Mouse (Mus musculus) forebrain, postnatal 0 days (tissue): ENCODE data around the gene Cyp4f18. TPM values are rescaled to one million over a fixed set of nuclear protein-coding genes. Genes with fewer than 3 reads are reported as not detected.
"Not testable (repeated sequence)": the region's sequence is repeated elsewhere in the genome, so short reads cannot be mapped to it uniquely, and the experiment has no call there.

Experiments used
- ATAC-seq: fragments of 200-750 bp; cut with Nextera tagmentation; 2 replicates; pipeline ENCODE4 v1.8.0; 2017; ENCODE audit warnings: mild to moderate bottlenecking, moderate library complexity
- DNase-seq: peaks from one replicate; pipeline ENCODE4 v3.0.0-alpha.2; 2015
- H3K27ac ChIP-seq: fragments of 300-500 bp; sonication (generic); 2 replicates; pipeline ENCODE4 v1.5.1; 2014; ENCODE audit warnings: low read depth, mild to moderate bottlenecking, antibody characterized with exemption, low read length, moderate library complexity, mixed read lengths
- H3K27me3 ChIP-seq: fragments of 300-500 bp; sonication (generic); 2 replicates; pipeline ENCODE4 v1.6.1; 2014; ENCODE audit warnings: mild to moderate bottlenecking, low read length, mixed read lengths; ENCODE audit not compliant: insufficient read depth
- H3K36me3 ChIP-seq: fragments of 300-500 bp; sonication (generic); 2 replicates; pipeline ENCODE4 v1.6.1; 2014; ENCODE audit warnings: mild to moderate bottlenecking, moderate library complexity; ENCODE audit not compliant: insufficient read depth
- H3K4me1 ChIP-seq: fragments of 300-500 bp; sonication (generic); 2 replicates; pipeline ENCODE4 v1.6.1; 2014; ENCODE audit warnings: antibody characterized with exemption; ENCODE audit not compliant: insufficient read depth
- H3K4me2 ChIP-seq: fragments of 300-500 bp; sonication (generic); 2 replicates; pipeline ENCODE4 v1.6.1; 2014; ENCODE audit warnings: low read depth, mild to moderate bottlenecking, moderate library complexity
- H3K4me3 ChIP-seq: fragments of 300-500 bp; sonication (generic); 2 replicates; pipeline ENCODE4 v1.5.1; 2014; ENCODE audit warnings: low read depth, low read length, mixed read lengths
- H3K9ac ChIP-seq: fragments of 300-500 bp; sonication (generic); 2 replicates; pipeline ENCODE4 v1.6.1; 2014; ENCODE audit warnings: mild to moderate bottlenecking
- H3K9me3 ChIP-seq: fragments of 300-500 bp; sonication (generic); 2 replicates; pipeline ENCODE4 v1.6.1; 2016; ENCODE audit warnings: low read length
- CTCF ChIP-seq: sonication (generic); IDR thresholded peaks from 2 replicates; pipeline ENCODE4 v1.5.1; 2016; ENCODE audit warnings: antibody characterized with exemption, control low read depth, low read depth
- WGBS: fragments of 180-500 bp; shearing (Covaris S2); extraction: QIAGEN DNeasy Blood & Tissue Kit; methylation state at CpG from one replicate; pipeline ENCODE4 v1.1.7; 2014; 5-methylcytosine and 5-hydroxymethylcytosine counted together
- polyA plus RNA-seq: library from polyadenylated mRNA; unstranded; fragments of >200 nt; fragmentation: Nextera tagmentation; extraction: Ambion mirVana; gene quantifications from 2 replicates; pipeline ENCODE4 v1.2.1, GENCODE M21; 2015
- total RNA-seq: library from RNA; depleted of rRNA; stranded (reverse); fragments of >200 nt; gene quantifications from 2 replicates; pipeline ENCODE4 v1.2.3, GENCODE M21; 2014

The Cyp4f18 gene
- total and polyA plus RNA-seq, 2 experiments from 2014 or later: 0.44 TPM; not detected in 1

GRCm38 (mm10) chr8:71961796-71962195 is 47.6 kb downstream of the Cyp4f18 start:
- no peak for ATAC-seq
- 94% methylated on average over 5 of the region's 5 CpGs for WGBS
- no peak overlapping the region for H3K4me3 ChIP-seq
- H3K27ac ChIP-seq: no peak overlapping the region
- peaks cover 19% of the 10 kb centered on the region for H3K36me3 ChIP-seq
- H3K9me3 ChIP-seq: no peaks in the 10 kb centered on the region
- no peak for TF ChIP-seq CTCF
- no peak overlapping the region for H3K9ac ChIP-seq
- H3K4me2 ChIP-seq: no peak overlapping the region
- H3K27me3 ChIP-seq: no peaks in the 10 kb centered on the region
- DNase-seq: no peak
- H3K4me1 ChIP-seq: no peaks in the 10 kb centered on the region

GRCm38 (mm10) chr8:71960483-71960882 is 48.9 kb downstream of the Cyp4f18 start:
- no peak for ATAC-seq
- no peak for TF ChIP-seq CTCF
- no peak overlapping the region for H3K9ac ChIP-seq

GRCm38 (mm10) chr8:71954666-71955065 is 54.8 kb downstream of the Cyp4f18 start:
- DNase-seq (no peak), ATAC-seq (no peak)
- Histone ChIP-seq H3K9ac (no peak overlapping the region), H3K4me1 (peaks cover 5% of the 10 kb centered on the region), H3K9me3 (peaks cover 4% of the 10 kb centered on the region; the same call in 1 of the 2 replicates), H3K27ac (no peak overlapping the region), H3K4me3 (no peak overlapping the region), H3K36me3 (no peaks in the 10 kb centered on the region), H3K4me2 (no peak overlapping the region), H3K27me3 (no peaks in the 10 kb centered on the region)
- WGBS: 97% methylated on average over 9 of the region's 9 CpGs
- no peak for TF ChIP-seq CTCF

More at GRCm38 (mm10) chr8:71960483-71960882, 48.9 kb downstream of the Cyp4f18 start:
- no peaks in the 10 kb centered on the region for H3K27me3 ChIP-seq
- no peak overlapping the region for H3K4me2 ChIP-seq
- no peak overlapping the region for H3K4me3 ChIP-seq
- no peaks in the 10 kb centered on the region for H3K4me1 ChIP-seq
- no peaks in the 10 kb centered on the region for H3K9me3 ChIP-seq
- peaks cover 9% of the 10 kb centered on the region; the same call in 1 of the 2 replicates for H3K36me3 ChIP-seq
- DNase-seq: no peak
- no peak overlapping the region for H3K27ac ChIP-seq

DNA sequence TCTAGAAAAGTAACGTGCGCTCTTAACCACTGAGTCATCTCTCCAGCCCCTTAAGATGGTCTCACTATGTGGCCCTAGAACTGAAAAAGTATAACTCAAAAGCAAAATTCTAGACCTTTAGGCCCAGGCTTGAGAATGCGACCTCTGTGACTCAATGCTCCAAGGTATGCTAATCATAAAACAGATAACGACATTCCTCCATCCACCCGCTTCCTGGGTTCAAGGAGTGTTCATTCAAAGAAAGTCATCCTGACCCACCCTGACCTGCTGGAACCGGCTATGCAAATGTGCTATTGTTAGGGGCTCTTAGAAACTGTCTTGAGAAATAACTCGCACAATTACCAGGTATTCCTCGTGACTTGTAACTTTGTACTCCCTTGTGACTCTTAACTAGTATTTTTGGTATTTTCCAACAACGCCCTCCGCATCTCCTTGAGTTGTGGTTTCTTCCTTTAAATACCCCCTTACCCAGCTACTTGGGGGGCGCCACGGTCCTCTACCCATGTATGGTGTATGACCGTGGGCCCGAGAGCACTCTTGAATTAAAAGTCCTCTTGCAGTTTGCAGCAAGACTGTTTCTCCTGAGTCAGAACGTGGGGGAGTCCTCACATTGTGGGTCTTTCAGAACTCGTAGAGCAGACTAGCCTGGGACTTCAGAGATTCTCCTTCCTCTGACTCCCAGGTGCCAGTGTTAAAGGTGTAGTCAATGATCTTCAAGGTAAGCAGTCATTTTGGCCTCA is 56.3 kb downstream of the Cyp4f18 start:
- H3K4me2 ChIP-seq, ATAC-seq, H3K4me1 ChIP-seq, H3K27ac ChIP-seq, H3K9me3 ChIP-seq, DNase-seq, H3K9ac ChIP-seq, H3K4me3 ChIP-seq, H3K36me3 ChIP-seq, H3K27me3 ChIP-seq: not testable (repeated sequence)
- WGBS: 98% methylated on average over 16 of the region's 16 CpGs

DNA sequence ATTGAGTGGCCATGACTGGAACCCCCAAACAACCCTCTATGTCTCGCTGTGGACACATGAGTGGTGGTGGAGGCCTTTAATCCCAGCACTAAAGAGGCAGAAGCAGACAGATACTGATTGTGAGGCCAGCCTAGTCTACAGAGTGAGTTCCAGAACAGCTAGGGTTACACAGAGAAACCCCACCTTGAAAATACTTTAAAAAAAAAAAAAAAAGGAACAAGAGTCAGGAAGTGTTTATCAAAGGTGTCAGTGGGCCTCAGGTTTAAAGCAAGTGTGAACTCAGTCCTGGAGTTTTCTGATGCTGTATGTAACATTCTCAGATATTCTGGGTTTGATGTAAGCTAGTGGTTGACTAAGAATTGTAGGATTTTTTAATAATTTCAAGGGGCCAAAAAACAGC is 56.9 kb downstream of the Cyp4f18 start:
- Histone ChIP-seq H3K9me3 (peaks cover 4% of the 10 kb centered on the region; the same call in 1 of the 2 replicates), H3K27ac (no peak overlapping the region), H3K4me3 (no peak overlapping the region), H3K4me1 (peaks cover 5% of the 10 kb centered on the region), H3K27me3 (no peaks in the 10 kb centered on the region), H3K9ac (no peak overlapping the region), H3K36me3 (no peaks in the 10 kb centered on the region), H3K4me2 (no peak overlapping the region)
- DNase-seq (no peak), ATAC-seq (no peak)
- WGBS: 97% methylated on average over 1 of the region's 1 CpGs
- TF ChIP-seq CTCF: no peak

- DNase-seq (peak; percentile 13), ATAC-seq (no peak)
- H3K9ac ChIP-seq: peak overlapping the region; percentile 70; the same call in 1 of the 2 replicates
- H3K36me3 ChIP-seq: no peaks in the 10 kb centered on the region
- peak overlapping the region; percentile 69 for H3K4me3 ChIP-seq
- H3K27ac ChIP-seq: no peak overlapping the region
- WGBS: 31% methylated on average over 13 of the region's 14 CpGs
- H3K9me3 ChIP-seq: peaks cover 4% of the 10 kb centered on the region; the same call in 1 of the 2 replicates
- peaks cover 5% of the 10 kb centered on the region for H3K4me1 ChIP-seq
- no peaks in the 10 kb centered on the region for H3K27me3 ChIP-seq
- H3K4me2 ChIP-seq: peak overlapping the region; percentile 60
- TF ChIP-seq CTCF: no peak
Observed at GRCm38 (mm10) chr8:71951436-71952161, 57.8 kb downstream of the Cyp4f18 start.
